Mouse (Mus musculus) limb, embryonic 12.5 days (tissue): ENCODE results near the gene Epop. TPM values are rescaled to one million over a fixed set of nuclear protein-coding genes. Genes with fewer than 3 reads are reported as not detected.
A peak's percentile ranks its signal among the peaks of the same experiment; 100 is the strongest.
"Not testable (repeated sequence)": the region's sequence is repeated elsewhere in the genome, so short reads cannot be mapped to it uniquely, and the experiment has no call there.

Experiments used
- ATAC-seq: fragments of 200-750 bp; cut with Nextera tagmentation; 2 replicates; pipeline ENCODE4 v1.8.0; 2017; ENCODE audit warnings: low read depth, moderate TSS enrichment; ENCODE audit not compliant: insufficient number of reproducible peaks, insufficient read depth, low FRiP score, low TSS enrichment
- H3K27ac ChIP-seq: fragments of 300-500 bp; sonication (generic); 2 replicates; pipeline ENCODE4 v1.5.1; 2016; ENCODE audit warnings: mild to moderate bottlenecking, moderate library complexity
- H3K27me3 ChIP-seq: fragments of 300-500 bp; sonication (generic); 2 replicates; pipeline ENCODE4 v1.6.1; 2016; ENCODE audit warnings: mild to moderate bottlenecking, moderate library complexity
- H3K36me3 ChIP-seq: fragments of 300-500 bp; sonication (generic); 2 replicates; pipeline ENCODE4 v1.6.1; 2016; ENCODE audit warnings: mild to moderate bottlenecking, moderate library complexity
- H3K4me1 ChIP-seq: fragments of 300-500 bp; sonication (generic); replicated peaks from 2 replicates; pipeline ENCODE4 v1.6.1; 2016
- H3K4me2 ChIP-seq: fragments of 300-500 bp; sonication (generic); 2 replicates; pipeline ENCODE4 v1.6.1; 2016; ENCODE audit warnings: mild to moderate bottlenecking, moderate library complexity
- H3K4me3 ChIP-seq: fragments of 300-500 bp; sonication (generic); replicated peaks from 2 replicates; pipeline ENCODE4 v1.5.1; 2016; ENCODE audit warnings: mild to moderate bottlenecking
- H3K9ac ChIP-seq: fragments of 300-500 bp; sonication (generic); replicated peaks from 2 replicates; pipeline ENCODE4 v1.6.1; 2016; ENCODE audit warnings: mild to moderate bottlenecking, moderate library complexity
- H3K9me3 ChIP-seq: fragments of 300-500 bp; sonication (generic); 2 replicates; pipeline ENCODE4 v1.6.1; 2016; ENCODE audit warnings: mild to moderate bottlenecking, moderate library complexity
- WGBS: fragments of 180-500 bp; shearing (Covaris S2); methylation state at CpG from one replicate; pipeline ENCODE4 v1.1.7; 2016; 5-methylcytosine and 5-hydroxymethylcytosine counted together
- polyA plus RNA-seq: library from polyadenylated mRNA; unstranded; fragments of >200 nt; fragmentation: Nextera tagmentation; extraction: Ambion mirVana; gene quantifications from 2 replicates; pipeline ENCODE4 v1.2.1, GENCODE M21; 2016

Gene Epop
- polyA plus RNA-seq, 1 experiment from 2014 or later: 16.4 TPM

GRCm38 (mm10) chr11:97644834-97645233 is 15.3 kb upstream of the Epop start:
- Histone ChIP-seq H3K4me1 (no peaks in the 10 kb centered on the region; the same call in 1 of the 2 replicates), H3K27me3 (no peaks in the 10 kb centered on the region), H3K4me3 (no peak overlapping the region), H3K9me3 (no peaks in the 10 kb centered on the region; the same call in 1 of the 2 replicates), H3K36me3 (no peaks in the 10 kb centered on the region), H3K27ac (no peak overlapping the region), H3K9ac (no peak overlapping the region), H3K4me2 (no peak overlapping the region)
- WGBS: 1% methylated on average over 6 of the region's 6 CpGs
- no peak for ATAC-seq

- ATAC-seq: no peak
- WGBS: 81% methylated on average over 8 of the region's 8 CpGs
- no peaks in the 10 kb centered on the region for H3K27me3 ChIP-seq
- H3K9ac ChIP-seq: no peak overlapping the region
- H3K27ac ChIP-seq: no peak overlapping the region
- no peak overlapping the region for H3K4me2 ChIP-seq
- no peaks in the 10 kb centered on the region for H3K4me1 ChIP-seq
- no peak overlapping the region for H3K4me3 ChIP-seq
- H3K36me3 ChIP-seq: no peaks in the 10 kb centered on the region
- no peaks in the 10 kb centered on the region; the same call in 1 of the 2 replicates for H3K9me3 ChIP-seq
Measured at GRCm38 (mm10) chr11:97643380-97644055, 14.0 kb upstream of the Epop start.

- ATAC-seq: no peak
Measured at GRCm38 (mm10) chr11:97642746-97643145, 13.2 kb upstream of the Epop start.

GRCm38 (mm10) chr11:97641668-97642067 is 12.2 kb upstream of the Epop start:
- H3K36me3 ChIP-seq: no peaks in the 10 kb centered on the region

More at GRCm38 (mm10) chr11:97642746-97643145, 13.2 kb upstream of the Epop start:
- Histone ChIP-seq H3K4me2 (no peak overlapping the region), H3K4me3 (no peak overlapping the region), H3K9me3 (no peaks in the 10 kb centered on the region; the same call in 1 of the 2 replicates), H3K9ac (no peak overlapping the region), H3K27me3 (no peaks in the 10 kb centered on the region), H3K27ac (no peak overlapping the region), H3K4me1 (no peaks in the 10 kb centered on the region), H3K36me3 (no peaks in the 10 kb centered on the region)
- WGBS: 46% methylated on average over 2 of the region's 2 CpGs

GRCm38 (mm10) chr11:97635468-97636019 is 6.0 kb upstream of the Epop start:
- Histone ChIP-seq H3K4me1 (0 out of 2 replicates have a peak, but pooled peaks cover 4% of the 10 kb centered on the region), H3K27me3 (peaks cover 16% of the 10 kb centered on the region), H3K4me2 (no peak overlapping the region), H3K9ac (no peak overlapping the region), H3K9me3 (no peaks in the 10 kb centered on the region), H3K36me3 (no peaks in the 10 kb centered on the region), H3K27ac (no peak overlapping the region), H3K4me3 (no peak overlapping the region)
- WGBS: 82% methylated on average over 11 of the region's 11 CpGs
- no peak for ATAC-seq

More at GRCm38 (mm10) chr11:97641668-97642067, 12.2 kb upstream of the Epop start:
- Histone ChIP-seq H3K4me2 (no peak overlapping the region), H3K27ac (no peak overlapping the region), H3K4me1 (no peaks in the 10 kb centered on the region), H3K4me3 (no peak overlapping the region), H3K27me3 (no peaks in the 10 kb centered on the region), H3K9me3 (no peaks in the 10 kb centered on the region; the same call in 1 of the 2 replicates), H3K9ac (no peak overlapping the region)
- ATAC-seq: no peak
- 58% methylated on average over 8 of the region's 8 CpGs for WGBS

- not testable (repeated sequence) for H3K9me3 ChIP-seq, H3K27ac ChIP-seq, H3K9ac ChIP-seq, H3K4me2 ChIP-seq, H3K36me3 ChIP-seq, ATAC-seq, H3K4me3 ChIP-seq
- WGBS: 82% methylated on average over 4 of the region's 4 CpGs
- peaks cover 46% of the 10 kb centered on the region for H3K27me3 ChIP-seq
- peaks cover 29% of the 10 kb centered on the region for H3K4me1 ChIP-seq
Measured at GRCm38 (mm10) chr11:97632440-97632839, 2.9 kb upstream of the Epop start.

- Histone ChIP-seq H3K36me3 (no peaks in the 10 kb centered on the region), H3K27me3 (peaks cover 51% of the 10 kb centered on the region), H3K27ac (no peak overlapping the region), H3K9me3 (no peaks in the 10 kb centered on the region), H3K4me3 (no peak overlapping the region), H3K4me2 (no peak overlapping the region), H3K9ac (no peak overlapping the region), H3K4me1 (peaks cover 34% of the 10 kb centered on the region)
- WGBS: 6% methylated on average over 12 of the region's 12 CpGs
- no peak for ATAC-seq
Measured at GRCm38 (mm10) chr11:97631938-97632337, 2.4 kb upstream of the Epop start.

- Histone ChIP-seq H3K4me1 (peaks cover 38% of the 10 kb centered on the region), H3K9ac (no peak overlapping the region), H3K27me3 (peaks cover 55% of the 10 kb centered on the region), H3K36me3 (no peaks in the 10 kb centered on the region), H3K9me3 (no peaks in the 10 kb centered on the region), H3K4me2 (no peak overlapping the region), H3K4me3 (no peak overlapping the region), H3K27ac (no peak overlapping the region)
- WGBS: 15% methylated on average over 5 of the region's 5 CpGs
- ATAC-seq: no peak
Measured at GRCm38 (mm10) chr11:97631500-97631899, 2.0 kb upstream of the Epop start.

GRCm38 (mm10) chr11:97631046-97631445 is 1.5 kb upstream of the Epop start:
- Histone ChIP-seq H3K27me3 (peaks cover 60% of the 10 kb centered on the region), H3K4me1 (peaks cover 43% of the 10 kb centered on the region), H3K9ac (no peak overlapping the region), H3K36me3 (no peaks in the 10 kb centered on the region), H3K9me3 (no peaks in the 10 kb centered on the region), H3K27ac (no peak overlapping the region), H3K4me2 (no peak overlapping the region), H3K4me3 (no peak overlapping the region)
- 26% methylated on average over 2 of the region's 2 CpGs for WGBS
- no peak for ATAC-seq

- H3K4me2 ChIP-seq: peak overlapping the region; percentile 83
- ATAC-seq: peak; percentile 33; the same call in 1 of the 2 replicates
- peaks cover 80% of the 10 kb centered on the region for H3K27me3 ChIP-seq
- peaks cover 43% of the 10 kb centered on the region for H3K4me1 ChIP-seq
- no peak overlapping the region for H3K27ac ChIP-seq
- H3K9ac ChIP-seq: peak overlapping the region; percentile 78
- no peaks in the 10 kb centered on the region for H3K9me3 ChIP-seq
- no peaks in the 10 kb centered on the region for H3K36me3 ChIP-seq
- under 1% methylated on average over 100 of the region's 106 CpGs for WGBS
- H3K4me3 ChIP-seq: peak overlapping the region; percentile 70
Measured at GRCm38 (mm10) chr11:97628568-97629518, 659 bp downstream of the Epop start.

- Histone ChIP-seq H3K36me3 (no peaks in the 10 kb centered on the region), H3K4me1 (peaks cover 43% of the 10 kb centered on the region), H3K27ac (no peak overlapping the region), H3K4me3 (peak overlapping the region; percentile 70), H3K9ac (peak overlapping the region; percentile 78), H3K9me3 (no peaks in the 10 kb centered on the region), H3K4me2 (peak overlapping the region; percentile 83), H3K27me3 (peaks cover 86% of the 10 kb centered on the region)
- WGBS: under 1% methylated on average over 28 of the region's 28 CpGs
- no peak for ATAC-seq
Measured at GRCm38 (mm10) chr11:97628303-97628567, 1.3 kb downstream of the Epop start.
